ENCODE assay signal across 20 mouse cellular contexts in genomic region chr13:112785305-112785704, GRCm38 (mm10).
"Had no signal": no experiment of that assay in that cellular context is flagged by ENCODE, and none has a peak within 500 bp of the region (broad histone marks: within the 10 kb centered on the region; RNA-seq: fewer than 3 reads in every experiment).

No protein-coding gene starts in this region.

- H3K27me3 ChIP-seq: limb, embryonic 13.5 days; lung, embryonic 15.5 days; midbrain, embryonic 13.5 days; neural tube, embryonic 13.5 days had no signal

- H3K27ac ChIP-seq: limb, embryonic 10.5 days; limb, embryonic 13.5 days; liver, embryonic 12.5 days; liver, embryonic 15.5 days; lung, embryonic 15.5 days; midbrain, embryonic 10.5 days; midbrain, embryonic 13.5 days; neural tube, embryonic 13.5 days had no signal

- ATAC-seq: liver, embryonic 12.5 days; midbrain, embryonic 13.5 days; midbrain, embryonic 16.5 days had no signal

- H3K9me3 ChIP-seq: limb, embryonic 10.5 days; limb, embryonic 13.5 days; liver, embryonic 12.5 days; liver, embryonic 15.5 days; lung, embryonic 15.5 days; megakaryocyte, embryonic 14.5 days; midbrain, embryonic 10.5 days; midbrain, embryonic 13.5 days; neural tube, embryonic 13.5 days had no signal

- H3K36me3 ChIP-seq: limb, embryonic 10.5 days; limb, embryonic 13.5 days; liver, embryonic 12.5 days; liver, embryonic 15.5 days; lung, embryonic 15.5 days; midbrain, embryonic 10.5 days; midbrain, embryonic 13.5 days; neural tube, embryonic 13.5 days had no signal

- H3K4me1 ChIP-seq: limb, embryonic 10.5 days; limb, embryonic 13.5 days; liver, embryonic 12.5 days; liver, embryonic 15.5 days; lung, embryonic 15.5 days; megakaryocyte, embryonic 14.5 days; midbrain, embryonic 10.5 days; midbrain, embryonic 13.5 days; neural tube, embryonic 13.5 days had no signal

- H3K4me3 ChIP-seq: limb, embryonic 10.5 days; limb, embryonic 13.5 days; liver, embryonic 12.5 days; liver, embryonic 15.5 days; lung, embryonic 15.5 days; megakaryocyte, embryonic 14.5 days; midbrain, embryonic 10.5 days; midbrain, embryonic 13.5 days; myocyte; neural tube, embryonic 13.5 days had no signal

- DNase-seq: kidney, adult 9 months; kidney, postnatal 14 days; kidney, postnatal 4 days; liver; lung, adult 18-20 months; lung, postnatal 10 days; lung, postnatal 36 days; thymus, adult 18-20 months; thymus, postnatal 36 days had no signal

- H3K9ac ChIP-seq: limb, embryonic 13.5 days; liver, embryonic 12.5 days; liver, embryonic 15.5 days; lung, embryonic 15.5 days; midbrain, embryonic 13.5 days; neural tube, embryonic 13.5 days had no signal

- H3K4me2 ChIP-seq: limb, embryonic 13.5 days; liver, embryonic 12.5 days; liver, embryonic 15.5 days; lung, embryonic 15.5 days; midbrain, embryonic 13.5 days; neural tube, embryonic 13.5 days had no signal
